Mouse (Mus musculus) Patski (cell line): Measurements from ENCODE around the gene Map2k2. TPM values are rescaled to one million over a fixed set of nuclear protein-coding genes. Genes with fewer than 3 reads are reported as not detected.

Experiments used
- ATAC-seq: fragments of 100-300 bp; one replicate; pipeline ENCODE4 v1.8.0; 2021
- CTCF ChIA-PET: fragments of 350-600 bp; sonication (Branson Sonifier 250); formaldehyde crosslinking; loops from one replicate; lab custom pipeline; 2022; ENCODE audit warnings: inconsistent platforms; lab: Charles Lee
- POLR2A ChIA-PET: fragments of 350-600 bp; sonication (Branson Sonifier 250); formaldehyde crosslinking; loops from one replicate; lab custom pipeline; 2022; ENCODE audit warnings: antibody characterized with exemption, inconsistent platforms; lab: Charles Lee
- DNase-seq: peaks from one replicate; pipeline ENCODE4 v3.0.0-alpha.2; 2011; ENCODE audit warnings: low read depth, low spot score
- H3K27me3 ChIP-seq: fragments of 371-371 bp; one replicate; pipeline ENCODE4 v1.5.1; 2021
- CTCF ChIP-seq: fragments of 100-300 bp; IDR thresholded peaks from one replicate; pipeline ENCODE4 v1.5.1; 2021
- in situ Hi-C: fragments of 300-500 bp; cut with MboI; formaldehyde crosslinking; loops from 3 replicates; pipeline ENCODE4 v1.11.1; 2018; ENCODE audit warnings: low pct_unique_long_range_greater_than_20kb, mixed read lengths
- polyA plus RNA-seq: library from polyadenylated mRNA; unstranded; gene quantifications from one replicate; pipeline ENCODE4 v1.2.3, GENCODE M21; 2021

Map2k2 gene
- polyA plus RNA-seq, 1 experiment from 2014 or later = 150 TPM

GRCm38 (mm10) chr10:81140717-81141454 lies 35.2 kb downstream of the Map2k2 start:
- no peak for DNase-seq
- no peaks in the 10 kb centered on the region for H3K27me3 ChIP-seq
- ATAC-seq = no peak
- ChIA-PET CTCF (no interaction called here), POLR2A (interaction anchor here (1.0 to 1.6 kb wide), 2 partner anchors 9 to 11 kb away, joined by 3 to 4 read pairs; no protein-coding TSS in a partner anchor)
- TF ChIP-seq CTCF = no peak
- in situ Hi-C loops = no loop called here

DNA sequence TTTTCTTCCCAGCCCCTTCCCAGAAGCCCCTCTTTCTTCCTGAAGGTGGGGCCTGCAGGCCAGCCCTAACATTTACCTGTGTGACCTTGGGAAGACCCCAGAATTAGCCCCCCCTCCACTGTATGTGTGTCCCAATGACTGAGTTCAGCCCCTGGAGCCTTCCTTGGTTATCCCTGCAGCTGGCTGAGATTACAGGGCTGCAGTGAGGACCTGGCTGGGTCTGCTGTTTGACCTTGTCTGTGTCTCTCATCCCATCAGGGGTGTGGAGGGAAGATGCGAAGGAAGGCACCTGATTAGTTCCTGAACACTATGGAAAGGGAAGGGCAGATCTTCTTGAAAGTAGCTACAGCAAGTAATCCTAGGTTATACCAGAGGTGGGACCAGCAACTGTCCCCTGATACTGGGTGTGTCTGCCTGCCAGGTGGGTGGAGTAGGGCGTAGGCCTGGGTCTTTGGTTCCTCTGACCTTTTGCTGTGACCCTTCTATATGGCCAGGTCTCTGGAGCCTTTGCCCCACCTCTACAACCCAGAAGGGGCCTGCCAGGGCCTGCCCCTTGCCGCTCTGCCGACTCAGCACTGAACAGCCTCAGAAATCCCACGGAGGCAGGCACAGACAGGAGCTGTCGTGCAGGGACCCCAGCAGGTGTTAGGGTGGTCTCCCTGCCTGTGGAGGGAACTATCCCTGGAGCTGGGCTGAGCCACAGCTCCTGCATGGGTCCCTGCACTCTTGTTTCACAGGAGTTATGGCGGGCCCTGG lies 35.9 kb downstream of the Map2k2 start:
- DNase-seq = no peak
- no peak for TF ChIP-seq CTCF
- ATAC-seq = no peak
- CTCF ChIA-PET = no interaction called here
- POLR2A ChIA-PET = interaction anchor here (0.7 to 1.6 kb wide), 3 partner anchors 9 to 46 kb away, joined by 3 to 4 read pairs (median 4); no protein-coding TSS in a partner anchor
- in situ Hi-C loops = no loop called here
- no peaks in the 10 kb centered on the region for H3K27me3 ChIP-seq

DNA sequence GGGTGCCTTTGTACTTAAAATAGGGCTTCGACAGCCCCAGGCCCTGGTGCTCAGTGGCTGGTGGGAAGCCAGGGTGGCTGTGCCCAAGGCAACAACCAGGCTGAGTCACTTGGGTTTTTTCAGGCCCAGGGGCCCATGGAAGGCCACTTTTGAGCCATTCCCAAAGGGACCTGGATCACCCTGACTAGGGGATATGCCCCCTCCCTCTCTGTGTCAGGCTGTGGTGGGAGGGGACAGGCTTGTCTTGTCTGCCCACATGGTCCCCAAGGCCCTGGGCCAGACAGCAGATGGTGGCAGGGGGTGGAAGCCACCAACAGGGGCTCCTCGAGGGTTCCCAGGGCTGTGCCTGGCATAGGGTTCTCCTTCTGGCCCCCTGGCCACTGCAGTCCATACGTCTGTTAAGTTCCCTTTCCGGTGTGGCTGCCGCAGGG lies 36.9 kb downstream of the Map2k2 start:
- DNase-seq (no peak), ATAC-seq (no peak)
- CTCF ChIA-PET = no interaction called here
- POLR2A ChIA-PET = interaction anchor here (0.7 to 1.6 kb wide), 3 partner anchors 10 to 47 kb away, joined by 4 read pairs; no protein-coding TSS in a partner anchor
- H3K27me3 ChIP-seq = no peaks in the 10 kb centered on the region
- in situ Hi-C loops = no loop called here
- TF ChIP-seq CTCF = no peak

DNA sequence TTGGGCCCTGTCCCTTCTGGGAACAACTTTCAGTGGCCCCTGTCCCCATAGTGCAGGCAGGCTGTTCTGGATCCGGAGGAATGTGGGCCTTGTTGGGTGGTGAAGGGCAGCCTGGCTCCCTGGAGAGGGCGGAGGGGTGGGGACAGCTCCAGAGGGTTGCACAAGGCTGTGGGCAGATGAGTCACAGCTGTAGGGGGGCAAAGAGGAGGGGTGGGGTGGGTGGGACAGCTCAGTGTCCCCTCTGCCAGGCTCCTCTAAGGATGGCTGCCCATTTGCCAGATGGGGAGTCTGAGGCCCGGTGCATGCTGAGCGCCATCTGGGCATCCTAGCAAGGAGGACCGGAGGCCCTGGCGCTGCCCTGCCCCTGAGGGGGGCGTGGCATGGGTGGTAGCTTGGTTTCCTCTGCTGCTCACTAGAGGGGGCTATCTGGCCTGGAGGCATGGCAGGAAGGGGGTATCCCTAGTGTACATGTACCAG lies 37.5 kb downstream of the Map2k2 start:
- ChIA-PET POLR2A (interaction anchor here (0.8 kb wide), 1 partner anchor 26 kb away, joined by 4 read pairs; no protein-coding TSS in a partner anchor), CTCF (no interaction called here)
- DNase-seq (peak; percentile 30), ATAC-seq (peak; percentile 4)
- no peaks in the 10 kb centered on the region for H3K27me3 ChIP-seq
- in situ Hi-C loops = no loop called here
- TF ChIP-seq CTCF = no peak

DNA sequence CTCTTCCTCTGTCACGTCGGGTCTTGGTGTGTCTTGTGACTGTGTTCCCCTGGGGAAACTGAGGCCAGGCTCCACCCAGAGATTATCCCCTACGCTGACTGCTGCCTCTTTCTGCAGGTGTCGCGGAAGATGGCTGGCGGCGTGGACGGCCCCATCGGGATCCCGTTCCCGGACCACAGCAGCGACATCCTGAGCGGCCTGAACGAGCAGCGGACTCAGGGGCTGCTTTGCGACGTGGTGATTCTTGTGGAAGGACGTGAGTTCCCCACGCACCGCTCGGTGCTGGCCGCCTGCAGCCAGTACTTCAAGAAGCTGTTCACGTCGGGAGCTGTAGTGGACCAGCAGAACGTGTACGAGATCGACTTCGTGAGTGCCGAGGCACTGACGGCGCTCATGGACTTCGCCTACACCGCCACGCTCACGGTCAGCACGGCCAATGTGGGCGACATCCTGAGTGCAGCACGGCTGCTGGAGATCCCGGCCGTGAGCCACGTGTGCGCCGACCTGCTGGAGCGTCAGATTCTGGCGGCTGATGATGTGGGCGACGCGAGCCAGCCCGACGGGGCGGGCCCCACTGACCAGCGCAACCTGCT lies 38.2 kb downstream of the Map2k2 start:
- in situ Hi-C loops = no loop called here

DNA sequence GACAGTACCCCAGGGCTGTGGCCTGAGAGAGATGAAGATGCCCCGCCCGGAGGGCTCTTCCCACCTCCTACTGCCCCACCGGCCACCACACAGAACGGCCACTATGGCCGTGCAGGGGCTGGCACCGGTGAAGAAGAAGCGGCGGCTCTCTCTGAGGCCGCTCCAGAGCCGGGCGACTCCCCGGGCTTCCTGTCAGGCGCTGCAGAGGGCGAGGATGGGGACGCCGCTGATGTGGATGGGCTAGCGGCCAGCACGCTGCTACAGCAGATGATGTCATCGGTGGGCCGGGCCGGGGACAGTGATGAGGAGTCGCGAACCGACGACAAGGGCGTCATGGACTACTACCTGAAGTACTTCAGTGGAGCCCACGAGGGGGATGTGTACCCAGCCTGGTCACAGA lies 39.0 kb downstream of the Map2k2 start:
- no peak for ATAC-seq
- no peaks in the 10 kb centered on the region for H3K27me3 ChIP-seq
- in situ Hi-C loops = no loop called here
- ChIA-PET CTCF (no interaction called here), POLR2A (no interaction called here)
- no peak for TF ChIP-seq CTCF
- DNase-seq = no peak

More for the DNA sequence above, 38.2 kb downstream of the Map2k2 start:
- DNase-seq (no peak), ATAC-seq (no peak)
- H3K27me3 ChIP-seq = no peaks in the 10 kb centered on the region
- POLR2A ChIA-PET = no interaction called here
- no peak for TF ChIP-seq CTCF
- CTCF ChIA-PET = no interaction called here

DNA sequence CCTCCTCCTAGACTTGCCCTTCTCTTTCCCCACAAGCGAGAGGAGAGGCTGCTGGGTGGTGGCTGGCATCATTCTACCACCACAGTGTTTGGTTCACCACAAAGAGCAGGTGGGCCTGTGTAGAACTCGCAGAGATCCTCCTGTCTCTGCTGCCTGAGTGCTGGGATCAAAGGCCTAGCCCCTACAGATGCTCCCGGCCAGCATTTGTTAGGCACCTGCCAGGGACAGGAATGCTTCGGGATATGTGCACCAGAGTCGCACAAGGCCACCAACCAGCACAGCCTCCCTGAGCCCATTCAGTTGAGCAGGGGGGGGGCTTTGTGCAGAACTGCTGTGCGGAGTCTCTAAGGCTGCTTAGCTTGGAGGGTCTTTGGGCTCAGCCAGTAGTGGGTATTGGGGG lies 39.6 kb downstream of the Map2k2 start:
- ATAC-seq (no peak), DNase-seq (no peak)
- CTCF ChIA-PET = no interaction called here
- H3K27me3 ChIP-seq = no peaks in the 10 kb centered on the region
- TF ChIP-seq CTCF = no peak
- in situ Hi-C loops = no loop called here
- POLR2A ChIA-PET = no interaction called here

- in situ Hi-C loops = no loop called here
- DNase-seq (no peak), ATAC-seq (no peak)
- no peak for TF ChIP-seq CTCF
- CTCF ChIA-PET = no interaction called here
- POLR2A ChIA-PET = interaction anchor here (1.1 kb wide), 1 partner anchor 21 kb away, joined by 3 read pairs; no protein-coding TSS in a partner anchor
- H3K27me3 ChIP-seq = no peaks in the 10 kb centered on the region
Measured at GRCm38 (mm10) chr10:81145778-81146177, 40.1 kb downstream of the Map2k2 start.

GRCm38 (mm10) chr10:81146296-81146695 lies 40.6 kb downstream of the Map2k2 start:
- DNase-seq (no peak), ATAC-seq (peak; percentile 27)
- no peak for TF ChIP-seq CTCF
- CTCF ChIA-PET = interaction anchor here (1.4 kb wide), 1 partner anchor 9 kb away, joined by 4 read pairs; no protein-coding TSS in a partner anchor
- in situ Hi-C loops = no loop called here
- H3K27me3 ChIP-seq = no peaks in the 10 kb centered on the region
- POLR2A ChIA-PET = interaction anchor here (1.0 to 1.1 kb wide), 2 partner anchors 9 to 21 kb away, joined by 3 to 4 read pairs; no protein-coding TSS in a partner anchor

DNA sequence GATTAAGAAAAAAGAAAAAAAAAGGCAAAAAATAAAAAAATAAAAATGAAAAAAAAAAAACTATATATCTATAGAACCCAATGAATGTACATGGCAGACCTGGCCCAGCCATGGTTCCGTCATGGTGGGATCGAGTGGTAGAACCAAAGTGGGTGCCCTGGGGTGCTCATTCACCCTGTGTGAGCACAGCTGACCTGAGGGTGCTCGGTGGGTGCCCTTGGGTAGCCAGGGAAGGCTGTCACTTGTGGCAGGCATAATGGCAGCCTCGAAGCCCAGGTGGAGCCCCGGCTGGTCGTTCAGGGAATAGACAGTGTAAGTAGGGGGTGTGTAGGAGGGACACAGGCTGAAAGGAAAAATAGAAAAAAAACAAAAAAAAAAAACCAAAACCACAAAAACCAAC lies 45.5 kb downstream of the Map2k2 start:
- ATAC-seq (no peak), DNase-seq (no peak)
- TF ChIP-seq CTCF = no peak
- POLR2A ChIA-PET = interaction anchor here (1.2 to 4.8 kb wide), 2 partner anchors 10 to 13 kb away, joined by 4 to 29 read pairs; no protein-coding TSS in a partner anchor
- H3K27me3 ChIP-seq = no peaks in the 10 kb centered on the region
- in situ Hi-C loops = no loop called here
- CTCF ChIA-PET = interaction anchor here (1.8 kb wide), 1 partner anchor 14 kb away, joined by 5 read pairs; no protein-coding TSS in a partner anchor
